Mouse (Mus musculus) liver, embryonic 15.5 days (tissue): ENCODE measurements around the gene Ctnnbl1. TPM values are rescaled to one million over a fixed set of nuclear protein-coding genes. Genes with fewer than 3 reads are reported as not detected.

Experiments
- ATAC-seq: fragments of 200-750 bp; cut with Nextera tagmentation; 2 replicates; pipeline ENCODE4 v1.8.0; 2017; ENCODE audit warnings: moderate number of reproducible peaks, mild to moderate bottlenecking, moderate library complexity; ENCODE audit not compliant: insufficient read depth
- H3K27ac ChIP-seq: fragments of 300-500 bp; sonication (generic); replicated peaks from 2 replicates; pipeline ENCODE4 v1.5.1; 2015; ENCODE audit warnings: mild to moderate bottlenecking, inconsistent platforms
- H3K27me3 ChIP-seq: fragments of 300-500 bp; sonication (generic); 2 replicates; pipeline ENCODE4 v1.6.1; 2015; ENCODE audit warnings: mild to moderate bottlenecking, inconsistent platforms
- H3K36me3 ChIP-seq: fragments of 300-500 bp; sonication (generic); replicated peaks from 2 replicates; pipeline ENCODE4 v1.6.1; 2015; ENCODE audit warnings: moderate library complexity, mild to moderate bottlenecking, inconsistent platforms
- H3K4me1 ChIP-seq: fragments of 300-500 bp; sonication (generic); replicated peaks from 2 replicates; pipeline ENCODE4 v1.6.1; 2015; ENCODE audit warnings: inconsistent platforms
- H3K4me2 ChIP-seq: fragments of 300-500 bp; sonication (generic); 2 replicates; pipeline ENCODE4 v1.6.1; 2015; ENCODE audit warnings: moderate library complexity, mild to moderate bottlenecking, inconsistent platforms
- H3K4me3 ChIP-seq: fragments of 300-500 bp; sonication (generic); replicated peaks from 2 replicates; pipeline ENCODE4 v1.5.1; 2015; ENCODE audit warnings: mild to moderate bottlenecking, inconsistent platforms
- H3K9ac ChIP-seq: fragments of 300-500 bp; sonication (generic); 2 replicates; pipeline ENCODE4 v1.6.1; 2015; ENCODE audit warnings: moderate library complexity, mild to moderate bottlenecking, inconsistent platforms
- H3K9me3 ChIP-seq: fragments of 300-500 bp; sonication (generic); replicated peaks from 2 replicates; pipeline ENCODE4 v1.6.1; 2016; ENCODE audit warnings: inconsistent platforms
- WGBS: fragments of 180-500 bp; shearing (Covaris S2); methylation state at CpG from one replicate; pipeline ENCODE4 v1.1.7; 2015; ENCODE audit warnings: mixed read lengths; ENCODE audit not compliant: insufficient replicate concordance; 5-methylcytosine and 5-hydroxymethylcytosine counted together
- polyA plus RNA-seq: library from polyadenylated mRNA; unstranded; fragments of >200 nt; fragmentation: Nextera tagmentation; extraction: Ambion mirVana; gene quantifications from 2 replicates; pipeline ENCODE4 v1.2.1, GENCODE M21; 2015

Ctnnbl1 gene
- polyA plus RNA-seq, result 20.7 and 20.8 TPM in 2 replicates

DNA sequence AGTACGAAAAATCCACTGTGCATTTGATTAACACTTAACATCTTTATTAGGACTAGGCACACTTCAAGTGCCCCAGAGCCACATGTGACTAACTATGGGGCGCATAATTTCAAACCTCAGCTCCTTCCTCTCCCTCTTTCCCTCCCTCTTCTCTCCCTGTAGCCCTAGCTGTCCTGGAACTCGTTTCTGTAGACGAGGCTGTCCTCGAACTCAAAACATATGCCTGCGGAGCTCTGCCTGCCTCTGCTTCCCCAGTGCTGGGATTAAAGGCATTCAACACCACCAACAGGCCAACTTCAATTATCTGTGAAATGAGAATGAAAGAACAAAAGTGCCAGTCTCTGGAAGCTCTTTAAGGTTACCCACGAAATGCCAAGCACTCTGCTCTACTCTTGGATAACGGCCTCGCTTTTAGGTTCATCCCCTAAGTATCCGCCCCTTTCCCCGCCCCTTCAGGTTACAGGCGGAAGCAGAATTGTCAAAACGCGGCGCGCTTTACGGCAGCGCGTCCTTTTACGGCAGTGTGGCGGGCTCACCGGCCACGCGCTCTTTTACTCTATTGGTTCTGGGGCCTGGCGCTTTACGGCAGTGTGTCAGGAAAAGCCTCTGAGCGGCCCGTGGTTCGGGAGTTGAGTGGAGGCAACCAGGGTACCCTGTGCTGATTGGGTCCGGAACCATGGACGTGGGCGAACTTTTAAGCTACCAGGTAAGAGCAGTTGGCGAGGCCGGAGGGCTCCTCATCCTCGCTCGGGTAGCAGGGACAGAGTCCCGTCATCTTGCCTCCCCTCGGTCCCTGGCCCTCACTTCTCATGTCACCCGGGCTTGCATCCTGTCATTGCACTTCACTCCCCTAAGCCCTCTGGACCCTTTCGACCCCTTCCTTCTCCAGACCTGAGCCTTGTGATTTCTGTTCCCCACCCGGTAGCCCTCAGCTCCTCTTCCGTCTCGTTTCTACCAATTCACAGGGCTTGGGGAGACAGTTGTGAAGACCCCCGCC, at the start of gene Ctnnbl1:
Ctnnbl1 (plus strand) TSS at position 548 of the 997 bp plus-strand sequence.
- H3K27ac ChIP-seq, result no peak within 1 kb of the TSS
- H3K36me3 ChIP-seq, result no peaks in the 10 kb centered on the region
- peak within 1 kb of the TSS; percentile 83 for H3K4me2 ChIP-seq
- no peaks in the 10 kb centered on the region for H3K27me3 ChIP-seq
- peak; percentile 94 for ATAC-seq
- peak within 1 kb of the TSS; percentile 79 for H3K9ac ChIP-seq
- WGBS, result 11% methylated on average over 44 of the region's 44 CpGs
- no peaks in the 10 kb centered on the region for H3K9me3 ChIP-seq
- H3K4me3 ChIP-seq, result peak within 1 kb of the TSS; percentile 87
- H3K4me1 ChIP-seq, result peaks cover 13% of the 10 kb centered on the region

DNA sequence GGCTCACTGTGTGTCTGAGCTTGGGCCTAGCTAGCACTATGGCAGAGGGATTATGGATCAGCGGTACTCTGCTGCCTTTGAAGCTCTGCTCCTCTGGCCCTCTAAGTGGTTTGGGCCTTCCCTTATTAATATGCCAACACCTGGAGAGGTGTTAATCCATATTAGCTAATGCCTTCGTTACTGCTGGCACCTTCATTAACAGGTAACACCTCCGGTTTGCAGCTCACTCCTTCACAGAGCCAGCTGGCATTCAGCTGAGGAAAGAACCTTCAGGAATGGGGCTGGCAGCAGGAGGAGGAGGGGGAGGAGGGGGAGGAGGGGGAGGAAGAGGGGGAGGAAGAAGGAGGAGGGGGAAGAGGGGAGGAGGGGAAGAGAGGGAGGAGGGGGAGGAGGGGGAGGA, 49.7 kb upstream of the Ctnnbl1 start:
- WGBS, result 47% methylated on average over 3 of the region's 3 CpGs
- Histone ChIP-seq H3K4me3 (no peak overlapping the region), H3K9ac (no peak overlapping the region), H3K4me1 (no peaks in the 10 kb centered on the region), H3K36me3 (no peaks in the 10 kb centered on the region), H3K27me3 (peaks cover 8% of the 10 kb centered on the region; the same call in 1 of the 2 replicates), H3K4me2 (no peak overlapping the region), H3K27ac (no peak overlapping the region), H3K9me3 (no peaks in the 10 kb centered on the region)
- no peak for ATAC-seq

DNA sequence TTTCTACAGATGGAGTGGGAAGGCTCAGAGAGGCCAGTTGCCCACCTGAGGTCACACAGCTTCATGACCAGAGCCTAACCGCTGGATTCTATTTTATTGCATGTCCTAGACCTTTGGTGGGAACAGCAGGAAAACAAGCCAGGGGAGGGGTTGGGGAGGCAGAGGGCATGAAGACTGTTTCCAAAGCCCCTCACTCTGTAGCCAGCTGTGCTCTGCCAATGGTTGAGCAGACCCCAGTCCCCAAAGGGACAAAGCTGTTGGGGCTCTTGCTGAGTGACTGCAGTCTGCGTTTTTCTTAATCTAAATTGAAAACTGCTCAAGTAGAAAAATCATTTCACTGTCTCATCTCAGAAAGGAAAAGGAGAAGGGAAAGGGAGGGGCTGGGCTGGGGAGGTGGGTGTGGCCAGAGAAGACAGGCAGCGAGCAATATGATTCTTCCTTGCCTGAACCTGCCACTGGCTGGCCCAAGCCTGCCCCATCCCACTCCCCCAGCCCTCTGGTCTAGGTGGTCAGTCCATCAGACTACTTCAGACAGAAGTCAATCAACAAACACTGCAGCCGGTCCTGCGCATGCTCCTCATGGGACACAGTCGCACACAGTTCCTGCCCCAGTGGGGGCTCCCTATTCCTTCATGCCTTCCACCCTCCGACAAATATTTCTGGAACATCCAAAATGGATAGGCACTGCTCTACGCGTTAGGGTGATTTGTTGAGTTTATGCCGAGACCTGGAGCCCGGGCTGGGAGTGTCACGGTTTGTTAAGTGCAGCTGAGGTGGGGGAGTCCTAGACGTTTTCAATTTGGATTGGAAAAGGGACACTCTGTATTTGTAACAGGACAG, 45.7 kb upstream of the Ctnnbl1 start:
- H3K4me2 ChIP-seq, result no peak overlapping the region
- no peak for ATAC-seq
- H3K9ac ChIP-seq, result no peak overlapping the region
- no peak overlapping the region for H3K4me3 ChIP-seq
- H3K27ac ChIP-seq, result no peak overlapping the region
- H3K4me1 ChIP-seq, result no peaks in the 10 kb centered on the region
- H3K27me3 ChIP-seq, result peaks cover 17% of the 10 kb centered on the region; the same call in 1 of the 2 replicates
- H3K36me3 ChIP-seq, result no peaks in the 10 kb centered on the region
- no peaks in the 10 kb centered on the region for H3K9me3 ChIP-seq
- 64% methylated on average over 13 of the region's 13 CpGs for WGBS

DNA sequence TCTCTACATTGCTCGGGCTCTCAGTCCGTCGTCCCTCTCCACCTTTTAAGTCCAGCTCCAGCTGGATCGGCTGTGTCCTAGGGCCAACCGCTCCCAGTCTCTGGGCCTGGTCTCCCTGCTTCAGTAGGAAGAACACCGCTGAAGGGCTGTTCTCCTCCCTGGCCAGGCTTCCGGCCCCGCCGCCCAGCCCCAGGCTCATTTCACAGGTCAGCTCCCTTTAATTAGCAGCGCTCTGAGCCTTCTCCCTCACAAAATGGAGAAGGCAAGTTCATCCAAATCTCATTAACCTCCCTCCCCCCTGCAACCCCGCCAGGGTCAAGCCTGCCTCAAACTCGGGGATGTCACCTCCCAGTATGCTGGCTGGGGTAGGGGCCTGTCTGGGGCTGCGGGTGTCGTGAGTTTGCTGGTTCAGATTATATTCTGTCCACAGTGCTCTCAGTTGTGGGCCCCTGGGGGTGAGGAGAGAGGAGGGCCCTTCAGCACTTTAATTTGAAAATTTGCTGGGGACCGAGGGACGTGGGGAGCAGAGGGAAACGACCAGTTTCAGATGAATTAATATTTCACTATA, 44.8 kb upstream of the Ctnnbl1 start:
- Histone ChIP-seq H3K4me2 (no peak overlapping the region), H3K9ac (no peak overlapping the region), H3K4me3 (no peak overlapping the region), H3K27me3 (peaks cover 17% of the 10 kb centered on the region; the same call in 1 of the 2 replicates), H3K4me1 (no peaks in the 10 kb centered on the region), H3K9me3 (no peaks in the 10 kb centered on the region), H3K27ac (no peak overlapping the region), H3K36me3 (no peaks in the 10 kb centered on the region)
- ATAC-seq, result no peak
- WGBS, result 27% methylated on average over 17 of the region's 17 CpGs

DNA sequence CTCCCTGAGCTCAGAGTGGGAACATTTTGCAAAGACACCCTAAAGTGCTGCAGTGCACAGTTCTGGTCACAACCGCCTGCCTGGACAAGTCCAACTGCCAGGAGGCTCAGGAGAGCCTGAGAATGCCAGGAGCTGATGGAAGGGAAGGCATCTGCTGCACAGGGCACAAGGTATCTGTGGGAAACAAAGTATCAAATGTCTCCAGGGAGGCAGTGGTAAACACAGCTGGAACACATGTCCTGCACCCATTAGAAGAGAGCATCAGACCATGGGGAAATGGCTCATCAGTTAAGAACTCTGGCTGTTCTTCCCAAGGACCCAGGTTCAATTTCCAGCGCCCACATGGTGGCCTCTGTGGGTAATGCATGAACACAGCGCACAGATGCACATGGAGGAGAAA, 43.6 kb upstream of the Ctnnbl1 start:
- Histone ChIP-seq H3K4me2 (no peak overlapping the region), H3K27me3 (peaks cover 17% of the 10 kb centered on the region; the same call in 1 of the 2 replicates), H3K4me1 (no peaks in the 10 kb centered on the region), H3K9ac (no peak overlapping the region), H3K27ac (no peak overlapping the region), H3K36me3 (no peaks in the 10 kb centered on the region), H3K4me3 (no peak overlapping the region), H3K9me3 (no peaks in the 10 kb centered on the region)
- no peak for ATAC-seq
- WGBS, result 68% methylated on average over 3 of the region's 3 CpGs

DNA sequence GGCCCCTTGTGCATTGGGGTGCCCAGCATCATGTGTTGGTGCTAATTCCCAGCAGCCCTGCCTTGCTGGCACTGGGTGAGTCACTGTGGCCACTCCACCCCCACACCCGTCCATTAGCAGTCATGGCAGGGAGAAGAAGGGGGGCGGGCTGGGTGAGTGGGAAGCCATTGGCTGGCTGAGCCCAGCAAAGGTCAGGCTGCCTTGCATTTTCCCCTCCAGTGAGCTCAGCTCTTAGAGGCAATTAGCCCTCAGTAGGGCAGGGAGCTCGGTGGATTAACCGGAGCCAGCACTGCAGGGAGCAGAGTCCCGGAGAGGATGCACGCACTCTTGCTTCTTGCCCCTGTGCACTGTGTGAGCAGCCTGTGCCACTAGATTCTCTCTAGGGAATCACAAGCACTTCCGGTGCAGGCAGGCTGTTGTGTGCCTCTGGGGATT, 40.9 kb upstream of the Ctnnbl1 start:
- Histone ChIP-seq H3K9me3 (no peaks in the 10 kb centered on the region), H3K27ac (no peak overlapping the region), H3K36me3 (no peaks in the 10 kb centered on the region), H3K4me2 (no peak overlapping the region), H3K4me3 (no peak overlapping the region), H3K27me3 (peaks cover 17% of the 10 kb centered on the region; the same call in 1 of the 2 replicates), H3K9ac (no peak overlapping the region), H3K4me1 (no peaks in the 10 kb centered on the region)
- 54% methylated on average over 7 of the region's 7 CpGs for WGBS
- no peak for ATAC-seq

DNA sequence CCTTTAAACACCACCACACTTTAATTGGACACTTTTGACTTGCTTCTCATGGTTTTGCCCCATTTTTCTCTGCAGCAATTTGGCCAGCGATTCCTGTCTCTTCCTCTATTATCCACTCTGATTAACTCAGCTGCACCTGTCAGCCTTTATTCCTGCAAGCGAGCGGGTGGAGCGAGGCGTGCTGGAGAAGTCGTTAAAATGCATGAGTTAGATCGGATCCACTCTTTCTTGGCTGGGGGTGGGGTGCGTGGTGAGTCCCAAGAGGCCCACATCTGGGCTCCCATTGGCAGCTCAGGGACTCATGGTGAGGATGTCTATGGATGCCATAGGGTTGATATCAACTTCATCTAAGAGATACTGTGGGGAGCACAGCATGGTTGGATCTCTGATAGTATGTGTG, 34.0 kb upstream of the Ctnnbl1 start:
- H3K4me1 ChIP-seq, result no peaks in the 10 kb centered on the region
- no peak for ATAC-seq
- H3K4me2 ChIP-seq, result no peak overlapping the region
- no peaks in the 10 kb centered on the region for H3K36me3 ChIP-seq
- no peak overlapping the region for H3K9ac ChIP-seq
- H3K9me3 ChIP-seq, result no peaks in the 10 kb centered on the region
- WGBS, result 53% methylated on average over 8 of the region's 8 CpGs
- H3K4me3 ChIP-seq, result no peak overlapping the region
- H3K27me3 ChIP-seq, result peaks cover 17% of the 10 kb centered on the region; the same call in 1 of the 2 replicates
- no peak overlapping the region for H3K27ac ChIP-seq

DNA sequence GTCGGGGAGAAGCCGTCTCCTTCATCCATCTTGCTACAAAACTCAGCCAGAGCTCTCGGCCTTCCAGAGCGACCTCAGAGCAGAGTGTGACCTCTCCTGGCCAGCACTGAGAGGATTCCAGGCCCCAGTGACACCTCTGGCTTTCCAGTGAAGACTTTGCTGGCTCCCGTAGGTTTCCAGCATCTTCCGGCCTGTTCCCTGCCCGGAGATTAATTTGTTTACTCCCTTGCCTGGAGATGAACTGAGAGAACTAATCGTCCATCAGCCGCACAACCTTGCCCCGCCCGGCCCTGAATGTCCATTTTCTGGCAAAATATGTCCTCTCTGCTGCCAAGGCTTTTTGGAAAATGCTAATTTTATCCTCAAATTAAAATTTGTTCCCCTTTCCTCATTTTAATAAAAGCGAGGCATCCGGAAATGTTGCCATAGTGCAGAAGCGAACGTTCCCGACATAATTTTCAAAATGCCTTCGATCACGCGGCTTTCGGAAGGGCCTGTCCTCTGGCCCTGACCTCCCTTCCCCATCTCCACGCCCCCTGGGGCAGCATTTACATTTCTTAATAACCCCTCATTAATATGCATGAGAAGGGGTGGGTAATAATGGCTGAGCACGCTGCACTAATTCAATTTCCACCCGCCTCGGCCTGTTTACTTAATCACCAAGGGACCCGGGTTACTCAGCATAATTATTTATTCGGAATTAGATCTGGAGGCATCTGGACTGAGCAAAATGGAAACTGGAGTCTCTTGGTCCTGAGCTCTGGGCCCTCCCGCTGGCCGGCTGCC, 32.0 kb upstream of the Ctnnbl1 start:
- Histone ChIP-seq H3K9me3 (no peaks in the 10 kb centered on the region), H3K9ac (no peak overlapping the region), H3K4me3 (no peak overlapping the region), H3K4me1 (no peaks in the 10 kb centered on the region), H3K27me3 (peaks cover 17% of the 10 kb centered on the region; the same call in 1 of the 2 replicates), H3K36me3 (no peaks in the 10 kb centered on the region), H3K4me2 (no peak overlapping the region), H3K27ac (no peak overlapping the region)
- ATAC-seq, result no peak
- WGBS, result 44% methylated on average over 28 of the region's 28 CpGs

DNA sequence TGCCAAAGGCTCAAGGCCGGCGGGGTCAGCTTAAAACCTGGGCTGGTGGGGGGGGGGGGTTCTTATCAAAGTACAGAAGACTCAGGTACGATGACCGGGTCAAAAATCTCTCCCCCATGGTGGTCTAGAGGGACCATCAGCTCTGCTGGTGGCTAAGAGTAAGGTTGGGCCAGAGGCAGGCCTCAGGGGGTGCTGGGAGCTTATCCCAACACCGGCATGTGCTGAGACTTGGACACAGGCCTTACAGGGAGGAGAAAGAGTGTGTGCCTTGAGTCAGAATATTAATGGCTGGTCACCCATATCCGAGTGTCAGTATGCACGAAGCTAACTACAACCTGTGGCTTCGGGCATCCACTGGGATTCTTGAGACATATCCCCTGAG, 31.4 kb upstream of the Ctnnbl1 start:
- H3K4me2 ChIP-seq, result no peak overlapping the region
- WGBS, result 47% methylated on average over 8 of the region's 8 CpGs
- H3K27me3 ChIP-seq, result peaks cover 17% of the 10 kb centered on the region; the same call in 1 of the 2 replicates
- no peaks in the 10 kb centered on the region for H3K36me3 ChIP-seq
- no peak overlapping the region for H3K9ac ChIP-seq
- ATAC-seq, result no peak
- H3K9me3 ChIP-seq, result no peaks in the 10 kb centered on the region
- H3K4me3 ChIP-seq, result no peak overlapping the region
- H3K27ac ChIP-seq, result no peak overlapping the region
- H3K4me1 ChIP-seq, result no peaks in the 10 kb centered on the region

DNA sequence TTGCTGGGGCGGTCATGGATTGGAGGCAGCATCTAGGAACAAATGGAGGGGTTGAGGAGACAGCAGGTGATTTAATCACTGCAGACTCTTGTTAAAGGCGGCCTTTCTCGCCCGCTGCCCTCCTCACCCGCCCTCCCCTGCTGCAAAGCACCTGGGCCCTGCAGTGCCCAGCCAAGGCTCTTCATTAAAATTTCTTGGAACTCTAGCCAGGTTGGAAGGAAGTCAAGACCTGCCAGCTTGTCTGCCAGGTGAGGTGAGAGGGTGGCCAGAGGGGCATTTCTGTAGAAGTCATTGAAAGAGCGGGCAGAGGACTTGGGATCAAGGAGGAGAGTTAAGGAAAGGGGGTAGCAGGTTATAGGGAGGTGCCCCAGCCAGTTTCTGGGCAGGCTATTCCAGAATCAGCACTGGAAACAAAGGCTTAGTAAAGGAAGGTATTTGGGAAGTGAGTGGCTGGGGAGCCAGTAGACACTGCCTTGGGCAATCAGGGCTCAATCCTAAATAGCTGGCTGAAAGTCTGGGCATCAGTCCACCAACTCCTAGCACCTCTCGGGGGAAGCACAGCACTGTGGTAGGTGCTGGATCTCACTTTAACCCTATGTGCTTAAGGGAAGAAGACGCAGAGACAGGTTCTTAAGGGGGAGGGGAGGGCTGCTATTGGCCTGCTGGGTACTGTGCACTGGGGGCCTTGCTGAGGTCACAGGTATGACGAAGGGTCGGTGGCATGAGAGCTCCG, 29.8 kb upstream of the Ctnnbl1 start:
- Histone ChIP-seq H3K9ac (no peak overlapping the region), H3K27me3 (peaks cover 17% of the 10 kb centered on the region; the same call in 1 of the 2 replicates), H3K4me3 (no peak overlapping the region), H3K27ac (no peak overlapping the region), H3K9me3 (no peaks in the 10 kb centered on the region), H3K4me2 (no peak overlapping the region), H3K4me1 (no peaks in the 10 kb centered on the region), H3K36me3 (no peaks in the 10 kb centered on the region)
- 54% methylated on average over 11 of the region's 11 CpGs for WGBS
- no peak for ATAC-seq
